Mouse (Mus musculus): Measurements from ENCODE around the gene Oxct1. TPM values are rescaled to one million over a fixed set of nuclear protein-coding genes. Genes with fewer than 3 reads are reported as not detected.

The Oxct1 gene
- polyA plus RNA-seq, 1 experiment from 2014 or later = 118 TPM

GRCm38 (mm10) chr15:4167946-4168345 lies 141.8 kb downstream of the Oxct1 start:
- DNase-seq (ENCODE audit: low spot score) = no peak
- H3K9me3 ChIP-seq (replicated peaks) = no peaks in the 10 kb centered on the region
- H3K27ac ChIP-seq (replicated peaks) = no peak overlapping the region
- H3K36me3 ChIP-seq = no peaks in the 10 kb centered on the region
- H3K4me3 ChIP-seq = no peak overlapping the region
- no peaks in the 10 kb centered on the region for H3K4me1 ChIP-seq
- H3K27me3 ChIP-seq (ENCODE audit: low read depth, poor library complexity, severe bottlenecking) = no peaks in the 10 kb centered on the region
- WGBS = 79% methylated on average over 2 of the region's 2 CpGs

GRCm38 (mm10) chr15:4171600-4171999 lies 145.4 kb downstream of the Oxct1 start:
- Histone ChIP-seq H3K9me3 (replicated peaks) (no peaks in the 10 kb centered on the region; the same call in 1 of the 2 replicates), H3K27ac (replicated peaks) (no peak overlapping the region), H3K36me3 (no peaks in the 10 kb centered on the region), H3K4me1 (no peaks in the 10 kb centered on the region), H3K4me3 (no peak overlapping the region), H3K27me3 (ENCODE audit: low read depth, poor library complexity, severe bottlenecking) (no peaks in the 10 kb centered on the region)
- no peak for DNase-seq (ENCODE audit: low spot score)
- 75% methylated on average over 2 of the region's 2 CpGs for WGBS

- peaks cover 3% of the 10 kb centered on the region; the same call in 1 of the 2 replicates for H3K9me3 ChIP-seq (replicated peaks)
- no peak overlapping the region for H3K4me3 ChIP-seq
- H3K27ac ChIP-seq (replicated peaks) = no peak overlapping the region
- DNase-seq (ENCODE audit: low spot score) = no peak
- no peaks in the 10 kb centered on the region for H3K27me3 ChIP-seq (ENCODE audit: low read depth, poor library complexity, severe bottlenecking)
- H3K4me1 ChIP-seq = no peaks in the 10 kb centered on the region
- H3K36me3 ChIP-seq = no peaks in the 10 kb centered on the region
These were observed 171.7 kb downstream of the Oxct1 start for GRCm38 (mm10) chr15:4197913-4198312.

Other genes with a start within 250 kb of the Oxct1 start
- gene Fbxo4, start 46.8 kb upstream of the Oxct1 start, polyA plus RNA-seq (2016; fragmentation: Nextera tagmentation; extraction: Ambion mirVana) = 4.4 and 5.0 TPM in 2 replicates
- 41.3 and 52.2 TPM in 2 replicates for gene AW549877, start 30.6 kb upstream of the Oxct1 start, polyA plus RNA-seq (2016; fragmentation: Nextera tagmentation; extraction: Ambion mirVana)